Mouse (Mus musculus) liver, postnatal 0 days (tissue): ENCODE measurements around the gene Twf1. TPM values are rescaled to one million over a fixed set of nuclear protein-coding genes. Genes with fewer than 3 reads are reported as not detected.

Experiments
- ATAC-seq: fragments of 200-750 bp; cut with Nextera tagmentation; 2 replicates; pipeline ENCODE4 v1.8.0; 2017; ENCODE audit warnings: mild to moderate bottlenecking, moderate library complexity
- DNase-seq: peaks from one replicate; pipeline ENCODE4 v3.0.0-alpha.2; 2016
- H3K27ac ChIP-seq: fragments of 300-500 bp; sonication (generic); 2 replicates; pipeline ENCODE4 v1.5.1; 2014; ENCODE audit warnings: antibody characterized with exemption, moderate library complexity, mild to moderate bottlenecking, low read depth
- H3K27me3 ChIP-seq: fragments of 300-500 bp; sonication (generic); 2 replicates; pipeline ENCODE4 v1.6.1; 2014; ENCODE audit warnings: low read length, control low read depth, mixed read lengths; ENCODE audit not compliant: insufficient read depth
- H3K36me3 ChIP-seq: fragments of 300-500 bp; sonication (generic); replicated peaks from 2 replicates; pipeline ENCODE4 v1.6.1; 2014; ENCODE audit warnings: mild to moderate bottlenecking, control low read depth, low read length, moderate library complexity, mixed read lengths; ENCODE audit not compliant: insufficient read depth
- H3K4me1 ChIP-seq: fragments of 300-500 bp; sonication (generic); 2 replicates; pipeline ENCODE4 v1.6.1; 2014; ENCODE audit warnings: antibody characterized with exemption, mild to moderate bottlenecking, control low read depth; ENCODE audit not compliant: insufficient read depth
- H3K4me2 ChIP-seq: fragments of 300-500 bp; sonication (generic); 2 replicates; pipeline ENCODE4 v1.6.1; 2014; ENCODE audit warnings: low read depth, mild to moderate bottlenecking, low read length, moderate library complexity, mixed read lengths
- H3K4me3 ChIP-seq: fragments of 300-500 bp; sonication (generic); 2 replicates; pipeline ENCODE4 v1.5.1; 2014; ENCODE audit warnings: low read depth, low read length
- H3K9ac ChIP-seq: fragments of 300-500 bp; sonication (generic); replicated peaks from 2 replicates; pipeline ENCODE4 v1.6.1; 2014; ENCODE audit warnings: mild to moderate bottlenecking, moderate library complexity
- H3K9me3 ChIP-seq: fragments of 300-500 bp; sonication (generic); 2 replicates; pipeline ENCODE4 v1.6.1; 2016; ENCODE audit warnings: mild to moderate bottlenecking, control low read depth, low read length, mixed read lengths
- EP300 ChIP-seq: IDR thresholded peaks from 2 replicates; pipeline ENCODE4 v1.6.1; 2016; ENCODE audit warnings: antibody characterized with exemption, low read depth, mild to moderate bottlenecking
- WGBS: fragments of 180-500 bp; shearing (Covaris S2); extraction: QIAGEN DNeasy Blood & Tissue Kit; methylation state at CpG from one replicate; pipeline ENCODE4 v1.1.7; 2014; ENCODE audit not compliant: insufficient replicate concordance; 5-methylcytosine and 5-hydroxymethylcytosine counted together
- polyA plus RNA-seq: library from polyadenylated mRNA; unstranded; fragments of >200 nt; fragmentation: Nextera tagmentation; extraction: Ambion mirVana; gene quantifications from 2 replicates; pipeline ENCODE4 v1.2.1, GENCODE M21; 2015

The Twf1 gene
- polyA plus RNA-seq, 1 experiment from 2014 or later, result 31.2 TPM

- TF ChIP-seq EP300, result no peak
- no peak overlapping the region for H3K27ac ChIP-seq
- ATAC-seq, result no peak
- no peak overlapping the region for H3K4me3 ChIP-seq
- 78% methylated on average over 3 of the region's 3 CpGs for WGBS
- no peak for DNase-seq
- no peaks in the 10 kb centered on the region for H3K4me1 ChIP-seq
- no peak overlapping the region for H3K9ac ChIP-seq
- H3K27me3 ChIP-seq, result no peaks in the 10 kb centered on the region
- H3K4me2 ChIP-seq, result no peak overlapping the region
- H3K36me3 ChIP-seq, result peaks cover 5% of the 10 kb centered on the region; the same call in 1 of the 2 replicates
- no peaks in the 10 kb centered on the region for H3K9me3 ChIP-seq
These were observed 59.2 kb downstream of the Twf1 start for GRCm38 (mm10) chr15:94530519-94530918.

Other genes starting within 250 kb of the Twf1 start
- gene Adamts20, start 124.5 kb downstream of the Twf1 start, polyA plus RNA-seq, result 0.02 TPM in 1 of 2 replicates, not detected in the other
- 1.9 and 2.0 TPM in 2 replicates for gene Pus7l, start 46.3 kb downstream of the Twf1 start, polyA plus RNA-seq
- gene Irak4, start 46.2 kb downstream of the Twf1 start, polyA plus RNA-seq, result 5.0 and 5.6 TPM in 2 replicates
- 0.24 TPM in 1 of 2 replicates, not detected in the other for gene Tmem117, start 39.3 kb upstream of the Twf1 start, polyA plus RNA-seq